Mouse (Mus musculus): ENCODE measurements around the gene Fgf18. TPM values are rescaled to one million over a fixed set of nuclear protein-coding genes. Genes with fewer than 3 reads are reported as not detected.

The Fgf18 gene
- total RNA-seq, 2 experiments from 2014 or later = 5.6 to 6.2 TPM

- no peak for DNase-seq (ENCODE audit: low spot score in 2 of 2)
Measured at GRCm38 (mm10) chr11:33151128-33151779, 4.1 kb upstream of the Fgf18 start.

GRCm38 (mm10) chr11:33150364-33150763 lies 3.2 kb upstream of the Fgf18 start:
- no peak for DNase-seq (ENCODE audit: low spot score in 2 of 2)

- no peak for DNase-seq (ENCODE audit: low spot score in 2 of 2)
Measured at GRCm38 (mm10) chr11:33149453-33149852, 2.3 kb upstream of the Fgf18 start.

- DNase-seq (ENCODE audit: low spot score in 2 of 2) = no peak
Measured at GRCm38 (mm10) chr11:33149088-33149436, 1.9 kb upstream of the Fgf18 start.

GRCm38 (mm10) chr11:33148338-33149087 lies 1.3 kb upstream of the Fgf18 start:
- peak; percentile 67 to 74 for DNase-seq (ENCODE audit: low spot score in 2 of 2)

GRCm38 (mm10) chr11:33147572-33148337 lies 555 bp upstream of the Fgf18 start:
- peak in 1 of 2 experiments; percentile 56 for DNase-seq (ENCODE audit: low spot score in 2 of 2)

- peak in 1 of 2 experiments; percentile 17 for DNase-seq (ENCODE audit: low spot score in 2 of 2)
Measured at GRCm38 (mm10) chr11:33146651-33147131, 509 bp downstream of the Fgf18 start.

- DNase-seq (ENCODE audit: low spot score in 2 of 2) = peak; percentile 78 to 89
Measured at GRCm38 (mm10) chr11:33146143-33146497, 1.1 kb downstream of the Fgf18 start.

GRCm38 (mm10) chr11:33145201-33146142 lies 1.7 kb downstream of the Fgf18 start:
- DNase-seq (ENCODE audit: low spot score in 2 of 2) = peak in 1 of 2 experiments; percentile 22

- DNase-seq (ENCODE audit: low spot score in 2 of 2) = no peak
Measured at GRCm38 (mm10) chr11:33143906-33144305, 3.3 kb downstream of the Fgf18 start.

- no peak for DNase-seq (ENCODE audit: low spot score in 2 of 2)
Measured at GRCm38 (mm10) chr11:33142801-33143200, 4.4 kb downstream of the Fgf18 start.

- no peak for DNase-seq (ENCODE audit: low spot score in 2 of 2)
Measured at GRCm38 (mm10) chr11:33140111-33140460, 7.1 kb downstream of the Fgf18 start.

GRCm38 (mm10) chr11:33139458-33140110 lies 7.6 kb downstream of the Fgf18 start:
- DNase-seq (ENCODE audit: low spot score in 2 of 2) = no peak

GRCm38 (mm10) chr11:33138686-33139085 lies 8.5 kb downstream of the Fgf18 start:
- no peak for DNase-seq (ENCODE audit: low spot score in 2 of 2)

GRCm38 (mm10) chr11:33134391-33134986 lies 12.7 kb downstream of the Fgf18 start:
- no peak for DNase-seq (ENCODE audit: low spot score in 2 of 2)

- no peak for DNase-seq (ENCODE audit: low spot score in 2 of 2)
Measured at GRCm38 (mm10) chr11:33132619-33133338, 14.4 kb downstream of the Fgf18 start.

- no peak for DNase-seq (ENCODE audit: low spot score in 2 of 2)
Measured at GRCm38 (mm10) chr11:33127058-33127457, 20.1 kb downstream of the Fgf18 start.

- no peak for DNase-seq (ENCODE audit: low spot score in 2 of 2)
Measured at GRCm38 (mm10) chr11:33122575-33123268, 24.5 kb downstream of the Fgf18 start.

GRCm38 (mm10) chr11:33119556-33119955 lies 27.6 kb downstream of the Fgf18 start:
- DNase-seq (ENCODE audit: low spot score in 2 of 2) = no peak

Data from layer of hippocampus, postnatal 14 days (tissue).